Mouse (Mus musculus): ENCODE measurements around the gene Olfr133. TPM values are rescaled to one million over a fixed set of nuclear protein-coding genes. Genes with fewer than 3 reads are reported as not detected.
"Not testable (repeated sequence)": the region's sequence is repeated elsewhere in the genome, so short reads cannot be mapped to it uniquely, and the experiment has no call there.

Gene Olfr133
- not detected in 2 replicates for total RNA-seq (2017)

- no peak for ATAC-seq (replicated peaks; ENCODE audit: low read depth, poor library complexity, severe bottlenecking)
These were observed at the start of gene Olfr133 for GRCm38 (mm10) chr17:38144981-38145380. TSS of gene Olfr133 (plus strand) at chr17:38145281.

DNA sequence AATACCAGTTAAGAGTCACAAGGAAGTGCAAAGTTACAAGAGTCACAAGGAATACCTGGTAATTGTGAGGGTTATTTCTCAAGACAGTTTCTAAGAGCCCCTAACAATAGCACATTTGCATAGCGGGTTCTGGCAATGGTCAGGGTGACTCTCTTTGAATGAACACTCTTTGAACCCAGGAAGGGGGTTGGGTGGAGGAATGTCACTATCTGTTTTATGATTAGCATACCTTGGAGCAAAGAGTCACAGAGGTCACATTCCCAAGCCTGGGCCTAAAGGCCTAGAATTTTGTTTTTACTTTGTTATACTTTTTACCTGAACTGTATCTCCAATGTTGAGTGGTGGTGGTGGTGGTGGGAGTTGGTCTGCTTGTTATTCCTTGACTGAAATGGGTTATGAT is 20.9 kb upstream of the Olfr133 start:
- not testable (repeated sequence) for ATAC-seq (replicated peaks; ENCODE audit: low read depth, poor library complexity, severe bottlenecking)

DNA sequence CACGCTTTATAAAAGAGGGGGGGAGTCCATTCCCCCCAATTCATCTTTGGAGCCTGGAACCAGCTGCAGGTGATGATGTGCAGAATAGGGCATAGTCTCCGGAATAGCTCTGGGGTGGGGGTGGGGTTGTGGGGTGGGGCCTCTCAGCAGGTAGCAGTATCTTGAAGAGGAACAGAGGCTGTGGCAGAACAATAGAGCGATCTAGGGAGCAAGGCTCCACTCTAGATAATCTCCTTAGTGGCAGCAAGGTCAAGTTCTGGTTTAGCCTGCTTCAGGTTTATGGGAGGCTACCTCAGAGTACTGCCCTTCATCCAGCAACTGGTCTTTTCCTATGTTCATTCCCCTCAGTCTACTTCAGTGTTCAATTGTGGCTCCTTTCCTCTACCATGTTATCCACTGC is 19.7 kb upstream of the Olfr133 start:
- ATAC-seq (replicated peaks; ENCODE audit: low read depth, poor library complexity, severe bottlenecking): not testable (repeated sequence)

DNA sequence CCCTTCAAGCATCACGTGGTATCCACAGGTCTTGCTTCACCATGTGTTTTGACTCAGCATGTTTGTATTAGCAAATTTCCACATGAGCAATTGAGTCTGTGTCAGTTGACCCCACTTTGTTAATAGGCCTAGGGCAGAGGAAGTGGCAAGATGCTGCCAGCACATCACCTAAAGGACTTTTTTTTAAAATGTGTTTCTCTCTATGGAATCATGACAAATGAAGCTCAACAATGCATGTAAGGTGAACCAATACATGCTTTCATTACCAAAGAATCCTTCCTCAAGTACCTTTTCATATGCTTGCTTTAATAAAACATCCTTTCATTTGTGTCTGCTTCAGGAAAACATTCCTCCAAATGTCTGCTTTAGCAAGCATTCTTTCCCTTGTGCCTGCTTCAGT is 10.7 kb upstream of the Olfr133 start, which contains the start of gene Olfr132:
Gene Olfr132, minus strand, starts transcription at position 101 of the 400 bp plus-strand sequence.
- no peak for ATAC-seq (replicated peaks; ENCODE audit: low read depth, poor library complexity, severe bottlenecking)

DNA sequence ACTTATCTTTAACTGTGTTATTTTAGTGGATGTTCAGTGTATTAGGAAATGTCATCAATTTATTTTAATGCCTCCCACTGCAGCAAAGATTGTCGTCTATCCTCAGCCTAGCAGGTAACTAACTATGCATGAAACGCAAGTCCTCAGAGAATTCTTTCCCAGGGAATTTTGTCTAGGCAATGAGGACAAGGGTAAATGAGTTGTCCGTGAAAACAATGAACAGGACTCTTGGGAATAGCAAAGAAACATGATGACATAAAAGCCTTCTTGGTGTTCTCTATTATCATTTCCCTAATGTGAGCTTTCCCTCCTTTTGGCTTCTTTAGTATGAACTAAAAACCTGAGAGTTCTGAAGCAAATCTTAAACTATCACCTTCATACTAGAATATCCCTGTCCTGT is 26.0 kb downstream of the Olfr133 start, which contains the start of gene Olfr134:
Gene Olfr134, plus strand, starts transcription at position 301 of the 400 bp plus-strand sequence.
- ATAC-seq (replicated peaks; ENCODE audit: low read depth, poor library complexity, severe bottlenecking): no peak

Other genes with a start within 250 kb of the Olfr133 start
- gene Olfr127, start 244.8 kb upstream of the Olfr133 start, total RNA-seq (2017): not detected in 2 replicates
- gene Olfr128, start 224.7 kb upstream of the Olfr133 start, total RNA-seq (2017): not detected in 2 replicates
- not detected in 2 replicates for gene Olfr761, start 192.2 kb upstream of the Olfr133 start, total RNA-seq (2017)
- gene Olfr129, start 85.2 kb upstream of the Olfr133 start, total RNA-seq (2017): not detected in 2 replicates
- gene Olfr130, start 81.4 kb upstream of the Olfr133 start, total RNA-seq (2017): not detected in 2 replicates
- not detected in 2 replicates for gene Olfr131, start 56.6 kb upstream of the Olfr133 start, total RNA-seq (2017)
- gene Olfr132, start 10.8 kb upstream of the Olfr133 start, total RNA-seq (2017): not detected in 2 replicates
- not detected in 2 replicates for gene Olfr134, start 26.1 kb downstream of the Olfr133 start, total RNA-seq (2017)
- not detected in 2 replicates for gene Olfr135, start 59.1 kb downstream of the Olfr133 start, total RNA-seq (2017)
- gene Olfr138, start 115.8 kb downstream of the Olfr133 start, total RNA-seq (2017): not detected in 2 replicates
- not detected in 2 replicates for gene Olfr137, start 162.3 kb downstream of the Olfr133 start, total RNA-seq (2017)
- not detected in 2 replicates for gene Olfr136, start 184.6 kb downstream of the Olfr133 start, total RNA-seq (2017)